Mouse (Mus musculus) megakaryocyte, embryonic 14.5 days (primary cell): ENCODE measurements around the gene Ppif. TPM values are rescaled to one million over a fixed set of nuclear protein-coding genes. Genes with fewer than 3 reads are reported as not detected.

Source experiments
- H3K27me3 ChIP-seq: replicated peaks from 2 replicates; pipeline ENCODE3; 2012; ENCODE audit warnings: inconsistent platforms
- H3K36me3 ChIP-seq: replicated peaks from 2 replicates; pipeline ENCODE3; 2012; ENCODE audit warnings: low read length, inconsistent platforms, mixed read lengths
- H3K4me1 ChIP-seq: 2 replicates; pipeline ENCODE4 v1.6.1; 2012; ENCODE audit warnings: inconsistent platforms
- H3K4me3 ChIP-seq: replicated peaks from 2 replicates; pipeline ENCODE3; 2012; ENCODE audit warnings: moderate library complexity, mild to moderate bottlenecking, inconsistent platforms
- H3K9me3 ChIP-seq: 2 replicates; pipeline ENCODE4 v1.6.1; 2012; ENCODE audit warnings: inconsistent platforms
- FLI1 ChIP-seq: IDR thresholded peaks from 2 replicates; pipeline ENCODE4 v1.6.1; 2012; ENCODE audit warnings: low read length, inconsistent platforms, mixed read lengths
- GATA1 ChIP-seq: IDR thresholded peaks from 3 replicates; pipeline ENCODE4 v1.6.1; 2012; ENCODE audit warnings: mixed read lengths, low read length, inconsistent platforms, borderline replicate concordance
- polyA plus RNA-seq: library from polyadenylated mRNA; stranded (reverse); fragments of >175 nt; gene quantifications from 2 replicates; pipeline ENCODE4 v1.2.3, GENCODE M21; 2012; ENCODE audit warnings: low replicate concordance; ENCODE audit not compliant: insufficient read depth

The Ppif gene
- polyA plus RNA-seq: 237 and 451 TPM in 2 replicates

- Histone ChIP-seq H3K4me3 (peak within 1 kb of the TSS; percentile 97), H3K4me1 (peaks cover 80% of the 10 kb centered on the region), H3K36me3 (peaks cover 58% of the 10 kb centered on the region), H3K27me3 (peaks cover 17% of the 10 kb centered on the region), H3K9me3 (no peaks in the 10 kb centered on the region)
- TF ChIP-seq GATA1 (no peak), FLI1 (no peak)
Measured at GRCm38 (mm10) chr14:25693888-25694568, at the start of gene Ppif. Ppif (plus strand) TSS chr14:25694154.

DNA sequence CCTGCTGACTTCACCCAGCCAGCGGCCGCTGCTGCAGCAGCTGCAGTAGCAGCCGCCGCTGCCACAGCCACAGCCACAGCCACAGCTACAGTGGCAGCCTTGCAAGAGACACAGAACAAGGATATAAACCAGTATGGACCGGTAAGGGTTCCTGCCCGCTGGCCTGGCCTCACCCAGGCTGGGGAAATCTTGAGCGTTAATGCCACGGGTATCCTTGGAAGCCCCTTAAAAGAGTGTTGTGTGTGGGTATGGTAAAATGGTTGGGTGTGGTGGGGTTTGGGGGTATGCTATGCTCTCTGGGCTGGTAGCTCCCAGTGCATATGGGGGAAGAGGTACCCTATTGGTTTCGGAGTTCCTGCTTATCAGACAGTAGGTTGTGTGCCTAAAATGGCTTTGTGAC, 48.2 kb upstream of the Ppif start:
- Histone ChIP-seq H3K4me1 (peaks cover 66% of the 10 kb centered on the region), H3K4me3 (no peak overlapping the region), H3K9me3 (no peaks in the 10 kb centered on the region), H3K27me3 (no peaks in the 10 kb centered on the region), H3K36me3 (peaks cover 95% of the 10 kb centered on the region)
- TF ChIP-seq GATA1 (no peak), FLI1 (no peak)

GRCm38 (mm10) chr14:25646161-25646621, 47.8 kb upstream of the Ppif start:
- peak overlapping the region; percentile 19 for H3K4me3 ChIP-seq
- TF ChIP-seq GATA1 (no peak), FLI1 (no peak)
- no peaks in the 10 kb centered on the region for H3K27me3 ChIP-seq
- peaks cover 97% of the 10 kb centered on the region for H3K36me3 ChIP-seq
- H3K4me1 ChIP-seq: peaks cover 61% of the 10 kb centered on the region
- no peaks in the 10 kb centered on the region for H3K9me3 ChIP-seq

DNA sequence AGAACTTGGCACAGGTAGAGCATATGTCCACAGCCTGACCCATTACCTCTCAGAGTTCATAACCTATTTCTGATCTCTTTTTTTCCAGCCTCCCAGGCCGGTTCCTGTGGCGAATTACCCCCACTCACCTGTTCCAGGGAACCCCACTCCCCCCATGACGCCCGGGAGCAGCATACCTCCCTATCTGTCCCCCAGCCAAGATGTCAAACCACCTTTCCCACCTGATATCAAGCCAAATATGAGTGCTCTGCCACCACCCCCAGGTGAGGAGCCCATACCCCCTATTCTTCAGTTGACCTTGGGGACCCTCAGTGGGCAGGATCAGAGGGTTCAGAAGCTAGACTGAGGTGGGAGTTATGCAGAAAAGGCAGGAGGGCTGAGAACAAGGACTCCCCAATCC, 42.8 kb upstream of the Ppif start:
- Histone ChIP-seq H3K4me3 (no peak overlapping the region), H3K36me3 (peaks cover 100% of the 10 kb centered on the region), H3K4me1 (peaks cover 13% of the 10 kb centered on the region), H3K27me3 (no peaks in the 10 kb centered on the region), H3K9me3 (no peaks in the 10 kb centered on the region)
- TF ChIP-seq FLI1 (no peak), GATA1 (no peak)

DNA sequence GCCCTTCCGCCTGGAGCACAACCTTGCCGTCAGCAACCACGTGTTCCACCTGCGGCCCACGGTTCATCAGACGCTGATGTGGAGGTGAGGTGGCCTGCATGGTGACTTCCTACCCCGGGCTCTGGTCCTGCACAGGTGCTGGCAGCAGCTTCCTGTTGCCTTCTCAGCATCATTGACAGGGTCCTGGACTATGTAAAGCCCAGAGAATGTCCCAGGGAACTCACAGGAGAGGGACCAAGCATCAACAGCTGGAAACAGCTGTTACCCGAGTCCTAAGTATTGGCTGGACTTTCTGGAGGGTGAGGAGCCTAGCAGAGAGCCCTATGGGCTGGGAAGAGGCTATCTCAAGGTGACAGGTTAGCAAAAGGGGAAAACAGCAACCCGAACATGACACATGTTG, 42.0 kb upstream of the Ppif start:
- Histone ChIP-seq H3K9me3 (no peaks in the 10 kb centered on the region), H3K36me3 (peaks cover 100% of the 10 kb centered on the region), H3K27me3 (no peaks in the 10 kb centered on the region), H3K4me3 (no peak overlapping the region), H3K4me1 (peaks cover 5% of the 10 kb centered on the region)
- no peak for TF ChIP-seq GATA1
- no peak for TF ChIP-seq FLI1

DNA sequence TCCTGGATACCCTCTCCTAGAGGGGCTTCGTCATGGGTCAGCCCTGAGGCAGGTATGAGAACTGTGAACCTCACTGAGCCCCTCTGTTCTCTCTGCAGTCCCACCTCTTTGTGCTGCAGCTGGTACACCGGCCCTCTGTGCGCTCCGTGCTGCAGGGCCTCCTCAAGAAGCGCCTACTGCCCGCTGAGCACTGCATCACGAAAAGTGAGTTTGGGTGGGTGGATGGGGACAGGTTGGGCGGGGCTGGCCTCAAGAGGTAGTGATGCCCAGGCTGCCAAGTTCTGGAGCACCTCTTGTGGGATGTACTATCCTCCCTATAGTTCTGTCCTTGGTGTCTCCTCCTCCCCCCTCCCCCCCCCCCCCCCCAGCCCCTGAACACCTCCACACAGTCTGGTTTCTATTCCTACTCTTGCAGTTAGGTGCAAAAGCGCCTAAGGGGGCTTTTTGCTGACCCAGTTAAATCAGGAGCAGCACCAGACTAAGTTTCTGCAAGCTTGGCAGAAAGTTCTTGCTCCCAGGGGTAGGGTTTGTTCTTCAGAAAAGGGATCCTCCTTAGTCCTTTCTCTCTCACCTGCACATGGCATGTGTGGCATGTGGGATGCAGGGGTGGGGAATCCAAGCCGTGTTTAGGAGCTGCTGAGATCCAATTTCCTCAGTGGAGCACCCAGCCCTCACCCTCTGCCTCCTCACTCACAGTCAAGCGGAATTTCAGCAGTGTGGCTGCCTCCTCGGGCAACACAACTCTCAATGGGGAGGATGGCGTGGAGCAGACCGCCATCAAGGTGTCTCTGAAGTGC, 39.4 kb upstream of the Ppif start:
- H3K27me3 ChIP-seq: no peaks in the 10 kb centered on the region
- no peaks in the 10 kb centered on the region for H3K9me3 ChIP-seq
- H3K36me3 ChIP-seq: peaks cover 100% of the 10 kb centered on the region
- TF ChIP-seq GATA1 (no peak), FLI1 (no peak)
- H3K4me3 ChIP-seq: no peak overlapping the region
- H3K4me1 ChIP-seq: no peaks in the 10 kb centered on the region; the same call in 1 of the 2 replicates

DNA sequence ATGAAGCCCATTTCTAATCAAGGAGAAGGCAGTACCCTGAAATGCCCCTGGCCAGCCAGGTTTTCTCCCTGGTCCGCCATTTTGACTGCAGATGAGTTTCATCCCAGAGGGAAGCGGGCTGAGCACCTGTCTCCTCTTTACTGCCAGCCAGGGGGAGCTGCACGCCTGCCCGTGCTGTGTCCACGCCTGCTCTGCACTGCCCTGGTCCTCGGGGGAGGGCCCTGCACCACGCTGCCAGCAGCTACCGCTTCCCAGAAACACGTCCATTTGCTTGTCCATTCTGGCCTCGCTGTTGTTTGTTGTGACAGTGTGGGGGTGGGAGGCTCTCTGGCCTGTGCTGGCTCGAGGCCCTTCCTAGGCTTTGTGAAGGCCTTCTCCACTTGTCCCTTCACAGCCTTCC, 33.3 kb upstream of the Ppif start:
- Histone ChIP-seq H3K9me3 (no peaks in the 10 kb centered on the region), H3K4me1 (peaks cover 14% of the 10 kb centered on the region), H3K4me3 (no peak overlapping the region), H3K27me3 (no peaks in the 10 kb centered on the region), H3K36me3 (peaks cover 100% of the 10 kb centered on the region)
- TF ChIP-seq GATA1: no peak
- TF ChIP-seq FLI1: no peak

DNA sequence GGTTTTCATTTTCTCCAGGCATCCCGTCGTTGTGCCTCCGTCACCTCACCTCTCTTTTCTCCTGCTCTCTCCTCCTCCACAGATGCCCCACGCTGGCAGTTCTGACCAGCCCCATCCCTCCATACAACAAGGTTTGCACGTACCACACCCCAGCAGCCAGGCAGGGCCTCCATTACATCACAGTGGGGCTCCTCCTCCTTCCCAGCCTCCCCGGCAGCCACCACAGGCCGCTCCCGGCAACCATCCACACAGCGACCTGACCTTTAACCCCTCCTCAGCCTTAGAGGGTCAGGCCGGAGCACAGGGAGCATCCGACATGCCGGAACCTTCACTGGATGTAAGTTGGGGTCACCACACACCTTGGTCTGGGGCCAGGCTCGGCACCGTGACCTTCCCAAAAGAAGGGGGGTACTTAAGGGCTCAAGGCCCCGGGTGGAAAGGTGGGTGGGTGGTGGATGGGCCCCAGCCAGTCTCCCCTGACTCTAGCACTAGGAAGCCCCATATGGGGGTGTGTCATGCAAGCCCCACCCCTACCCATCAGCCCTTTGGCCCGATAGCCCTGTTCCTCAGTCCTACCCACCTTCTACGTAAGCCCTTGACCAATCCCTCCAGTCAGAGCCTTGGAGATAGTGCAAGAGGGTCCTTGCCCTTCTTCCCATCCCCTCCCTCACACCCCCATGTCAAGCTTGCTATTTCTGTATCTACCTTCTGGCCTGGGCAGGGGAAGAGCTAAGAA, 32.6 kb upstream of the Ppif start:
- Histone ChIP-seq H3K27me3 (no peaks in the 10 kb centered on the region), H3K4me1 (peaks cover 14% of the 10 kb centered on the region), H3K9me3 (no peaks in the 10 kb centered on the region), H3K36me3 (peaks cover 100% of the 10 kb centered on the region), H3K4me3 (no peak overlapping the region)
- no peak for TF ChIP-seq FLI1

GRCm38 (mm10) chr14:25663649-25664309, 30.2 kb upstream of the Ppif start:
- H3K36me3 ChIP-seq: peaks cover 92% of the 10 kb centered on the region
- H3K4me3 ChIP-seq: no peak overlapping the region
- no peaks in the 10 kb centered on the region for H3K9me3 ChIP-seq
- TF ChIP-seq FLI1: no peak
- TF ChIP-seq GATA1: no peak
- H3K27me3 ChIP-seq: no peaks in the 10 kb centered on the region
- H3K4me1 ChIP-seq: peaks cover 35% of the 10 kb centered on the region
